Mouse (Mus musculus) adrenal gland, postnatal 14 days (tissue): Measurements from ENCODE around the gene Rap1gap2. TPM values are rescaled to one million over a fixed set of nuclear protein-coding genes. Genes with fewer than 3 reads are reported as not detected.
A peak's percentile ranks its signal among the peaks of the same experiment; 100 is the strongest.

ENCODE experiments used
- DNase-seq: peaks from one replicate; pipeline ENCODE4 v3.0.0; 2021; ENCODE audit warnings: mixed read lengths
- long read RNA-seq, 2 experiments: library from polyadenylated mRNA; stranded (forward); transcript quantifications; one replicate each; pipeline ENCODE4 v2.0.0; 2021
- total RNA-seq: library from RNA; stranded (reverse); gene quantifications from 2 replicates; pipeline ENCODE4 v1.2.3, GENCODE M21; 2021

Gene Rap1gap2
- total RNA-seq: 12.6 and 12.8 TPM in 2 replicates
- long read RNA-seq, experiment 1, partial matches to known transcripts: 0 of 8 reads
- long read RNA-seq, experiment 1, other reads (novel, unspliced or antisense): 8 of 8 reads
- long read RNA-seq, experiment 2, partial matches to known transcripts: 0 of 9 reads
- long read RNA-seq, experiment 2, other reads (novel, unspliced or antisense): 9 of 9 reads

- peak; percentile 41 for DNase-seq
These were observed at the start of gene Rap1gap2 for GRCm38 (mm10) chr11:74610545-74611176. Gene Rap1gap2 (minus strand): TSS chr11:74610915.

GRCm38 (mm10) chr11:74660336-74660735 is 49.6 kb upstream of the Rap1gap2 start:
- DNase-seq: no peak

GRCm38 (mm10) chr11:74655941-74656340 is 45.2 kb upstream of the Rap1gap2 start:
- peak; percentile 44 for DNase-seq

GRCm38 (mm10) chr11:74653385-74653784 is 42.7 kb upstream of the Rap1gap2 start:
- peak; percentile 72 for DNase-seq

GRCm38 (mm10) chr11:74652791-74653191 is 42.1 kb upstream of the Rap1gap2 start:
- DNase-seq: peak; percentile 83

- DNase-seq: peak; percentile 45
These were observed 39.9 kb upstream of the Rap1gap2 start for GRCm38 (mm10) chr11:74650576-74651100.

- DNase-seq: peak; percentile 80
These were observed 39.2 kb upstream of the Rap1gap2 start for GRCm38 (mm10) chr11:74649647-74650551.

- DNase-seq: peak; percentile 99
These were observed 38.5 kb upstream of the Rap1gap2 start, which contains the start of gene Cluh for GRCm38 (mm10) chr11:74649095-74649646. Gene Cluh (plus strand): TSS chr11:74649495.

- DNase-seq: no peak
These were observed 38.0 kb upstream of the Rap1gap2 start for GRCm38 (mm10) chr11:74648676-74649075.

- DNase-seq: no peak
These were observed 37.3 kb upstream of the Rap1gap2 start for GRCm38 (mm10) chr11:74647966-74648365.

- no peak for DNase-seq
These were observed 28.9 kb upstream of the Rap1gap2 start for GRCm38 (mm10) chr11:74639628-74640027.

GRCm38 (mm10) chr11:74638791-74639411 is 28.2 kb upstream of the Rap1gap2 start:
- DNase-seq: peak; percentile 36

- DNase-seq: peak; percentile 94
These were observed 27.5 kb upstream of the Rap1gap2 start for GRCm38 (mm10) chr11:74637971-74638790.

- DNase-seq: no peak
These were observed 26.8 kb upstream of the Rap1gap2 start for GRCm38 (mm10) chr11:74637486-74637885.

GRCm38 (mm10) chr11:74634490-74635275 is 24.0 kb upstream of the Rap1gap2 start:
- DNase-seq: peak; percentile 81

- DNase-seq: no peak
These were observed 21.4 kb upstream of the Rap1gap2 start for GRCm38 (mm10) chr11:74631880-74632789.

GRCm38 (mm10) chr11:74627481-74627880 is 16.8 kb upstream of the Rap1gap2 start:
- DNase-seq: no peak

- DNase-seq: no peak
These were observed 14.6 kb upstream of the Rap1gap2 start for GRCm38 (mm10) chr11:74625333-74625732.

GRCm38 (mm10) chr11:74623693-74624092 is 13.0 kb upstream of the Rap1gap2 start:
- peak; percentile 74 for DNase-seq
